Mouse (Mus musculus): ENCODE measurements around the gene Myo15b. TPM values are rescaled to one million over a fixed set of nuclear protein-coding genes. Genes with fewer than 3 reads are reported as not detected.

Gene Myo15b
- total RNA-seq, 2 experiments from 2014 or later, result not detected

- no peak for DNase-seq (ENCODE audit: low spot score)
These were observed 75.5 kb downstream of the Myo15b start for GRCm38 (mm10) chr11:115933747-115934110.

GRCm38 (mm10) chr11:115939690-115940329 is 81.6 kb downstream of the Myo15b start:
- peak; percentile 65 for DNase-seq (ENCODE audit: low spot score)

GRCm38 (mm10) chr11:115941980-115942379 is 83.8 kb downstream of the Myo15b start:
- DNase-seq (ENCODE audit: low spot score), result no peak

Other genes starting within 250 kb of the Myo15b start
- gene Mif4gd, start 245.4 kb upstream of the Myo15b start, total RNA-seq (2021), result 10 to 100 TPM; 42.3 to 45.0 TPM
- 10 to 100 TPM; 38.8 to 44.4 TPM for gene Slc25a19, start 230.1 kb upstream of the Myo15b start, total RNA-seq (2021)
- gene Grb2, start 149.8 kb upstream of the Myo15b start, total RNA-seq (2021), result 10 to 100 TPM; 63.9 to 66.6 TPM
- 10 to 100 TPM; 85.1 to 88.2 TPM for gene Tmem94, start 93.0 kb upstream of the Myo15b start, total RNA-seq (2021)
- gene Caskin2, start 44.8 kb upstream of the Myo15b start, total RNA-seq (2021), result 10 to 100 TPM; 13.1 to 18.2 TPM
- 1 to 10 TPM; 5.0 to 6.5 TPM for gene Tsen54, start 43.7 kb upstream of the Myo15b start, total RNA-seq (2021)
- gene Llgl2, start 34.4 kb upstream of the Myo15b start, total RNA-seq (2021), result 1 to 10 TPM; 6.3 to 8.1 TPM
- gene Smim5, start 41.6 kb downstream of the Myo15b start, total RNA-seq (2021), result 1 to 10 TPM in 1 of 2 experiments, under 1 TPM in 1; 0.38 to 1.1 TPM
- gene Smim6, start 53.6 kb downstream of the Myo15b start, total RNA-seq (2021), result not detected
- 10 to 100 TPM in 1 of 2 experiments, 1 to 10 TPM in 1; 9.2 to 10.1 TPM for gene Sap30bp, start 74.9 kb downstream of the Myo15b start, total RNA-seq (2021)
- 1 to 10 TPM; 6.5 to 7.2 TPM for gene Recql5, start 75.1 kb downstream of the Myo15b start, total RNA-seq (2021)
- 1 to 10 TPM; 3.5 to 5.3 TPM for gene Itgb4, start 116.3 kb downstream of the Myo15b start, total RNA-seq (2021)
- gene Galk1, start 154.3 kb downstream of the Myo15b start, total RNA-seq (2021), result 1 to 10 TPM; 2.6 to 3.2 TPM
- gene H3f3b, start 169.6 kb downstream of the Myo15b start, total RNA-seq (2021), result 10 to 100 TPM; 49.1 to 71.3 TPM
- gene Unk, start 171.9 kb downstream of the Myo15b start, total RNA-seq (2021), result 1 to 10 TPM; 5.1 to 7.5 TPM
- under 1 TPM; 0.23 to 0.88 TPM for gene Unc13d, start 219.6 kb downstream of the Myo15b start, total RNA-seq (2021)
- 10 to 100 TPM; 91.4 to 92.8 TPM for gene Wbp2, start 228.6 kb downstream of the Myo15b start, total RNA-seq (2021)

Measured in gastrocnemius, adult 18-20 months (tissue).